Mouse (Mus musculus) gastrocnemius, postnatal 25 days (tissue): ENCODE measurements at regions not wholly inside any gene's neighbourhood (a gene's known extent, or its start where the extent isn't known, plus 50 kb on each side); places are given as distances from the start of the nearest gene placed in this dataset.
A peak's percentile ranks its signal among the peaks of the same experiment; 100 is the strongest.

Experiments used
- DNase-seq: peaks from one replicate; pipeline ENCODE4 v3.0.0; 2022

GRCm38 (mm10) chr13:72023666-72024065 is 60.1 kb upstream of the Irx1 start:
- no peak for DNase-seq

DNA sequence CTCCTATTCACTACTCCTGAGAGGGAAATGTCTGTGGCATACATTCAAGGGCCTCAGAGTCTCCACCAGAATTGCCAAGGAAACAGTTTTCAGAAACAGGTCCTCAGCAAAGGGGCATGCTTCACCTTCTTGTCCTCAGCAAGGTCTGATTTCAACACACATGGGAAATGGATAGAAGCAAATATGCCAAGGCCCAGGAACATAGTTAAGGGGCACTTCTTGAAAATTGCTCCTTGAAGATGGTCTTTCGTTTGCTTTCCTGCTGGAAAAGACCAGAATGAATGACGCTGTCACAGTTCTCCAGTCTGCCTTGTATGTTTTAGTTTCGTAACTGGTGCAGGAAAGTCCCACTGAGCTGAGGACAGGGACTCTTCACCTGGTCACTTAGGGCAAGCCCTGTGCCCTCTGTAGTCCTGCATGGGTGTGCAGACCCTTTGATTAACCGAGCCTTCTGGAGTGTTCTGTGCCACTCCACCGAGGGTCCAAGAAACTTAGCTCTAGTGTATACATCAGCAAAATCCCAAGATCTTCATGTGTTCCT is 80.5 kb upstream of the Irx1 start:
- no peak for DNase-seq

DNA sequence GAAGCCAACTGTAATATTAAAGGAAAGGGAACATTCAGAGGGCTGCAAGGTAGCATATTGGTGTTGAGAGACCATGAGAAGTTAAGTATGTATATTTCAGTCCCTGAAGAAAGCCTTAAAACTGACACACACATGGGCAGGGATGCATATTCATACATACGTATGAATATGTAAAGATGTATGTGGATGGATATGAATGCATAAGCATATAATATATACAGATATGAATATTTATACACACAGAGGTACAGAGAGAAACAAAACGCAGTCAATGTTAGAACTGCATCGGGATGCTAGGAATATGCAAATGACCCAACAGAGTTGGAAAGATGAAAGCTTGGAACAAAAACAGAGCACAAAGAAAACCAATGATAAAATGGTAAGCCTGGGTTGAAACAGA is 92.9 kb upstream of the Irx1 start:
- no peak for DNase-seq

DNA sequence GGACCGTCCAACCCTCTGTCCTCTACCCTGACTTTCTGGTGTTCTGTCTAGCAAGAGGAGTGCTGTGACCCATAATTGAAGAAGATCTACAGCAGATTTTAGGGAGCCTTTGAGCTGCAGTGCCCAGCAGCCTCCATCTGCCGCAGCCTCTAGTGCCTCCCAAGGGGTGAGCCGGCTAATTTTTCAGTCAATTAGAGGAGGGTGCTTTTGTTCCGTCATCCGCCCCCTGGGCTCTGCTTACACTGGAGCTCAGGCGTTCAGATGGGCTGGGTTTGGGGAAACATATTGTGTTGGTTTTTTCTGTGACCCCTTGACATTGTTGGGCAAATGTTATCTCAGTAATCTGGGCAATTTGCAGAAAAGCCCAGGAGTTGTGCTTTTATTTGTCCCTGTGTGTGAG is 98.1 kb upstream of the Irx1 start:
- no peak for DNase-seq

GRCm38 (mm10) chr13:72063278-72063761 is 99.8 kb upstream of the Irx1 start:
- DNase-seq, result no peak

- DNase-seq, result no peak
These were observed 133.1 kb upstream of the Irx1 start for GRCm38 (mm10) chr13:72096585-72096984.

DNA sequence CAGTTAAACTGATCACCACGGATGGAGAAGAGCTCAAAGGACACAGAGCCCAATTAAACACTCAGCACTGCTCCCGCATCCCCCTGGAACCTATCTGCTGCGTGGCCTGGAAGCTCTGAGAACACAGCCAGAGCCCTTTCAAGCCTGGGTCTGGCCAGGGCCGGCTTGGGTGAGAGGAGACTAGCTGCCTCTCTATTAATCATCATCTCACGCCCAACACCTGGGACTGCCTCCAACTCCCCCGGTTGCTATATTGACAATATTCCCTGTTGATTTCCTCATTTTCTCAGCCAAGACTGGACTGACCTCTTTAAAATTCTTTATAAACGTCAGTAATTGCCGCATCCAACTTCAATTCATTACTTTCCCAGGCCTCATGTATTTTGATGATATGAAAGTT is 133.7 kb upstream of the Irx1 start:
- no peak for DNase-seq

- no peak for DNase-seq
These were observed 134.3 kb upstream of the Irx1 start for GRCm38 (mm10) chr13:72097811-72098210.

GRCm38 (mm10) chr13:72100741-72101140 is 137.2 kb upstream of the Irx1 start:
- no peak for DNase-seq

DNA sequence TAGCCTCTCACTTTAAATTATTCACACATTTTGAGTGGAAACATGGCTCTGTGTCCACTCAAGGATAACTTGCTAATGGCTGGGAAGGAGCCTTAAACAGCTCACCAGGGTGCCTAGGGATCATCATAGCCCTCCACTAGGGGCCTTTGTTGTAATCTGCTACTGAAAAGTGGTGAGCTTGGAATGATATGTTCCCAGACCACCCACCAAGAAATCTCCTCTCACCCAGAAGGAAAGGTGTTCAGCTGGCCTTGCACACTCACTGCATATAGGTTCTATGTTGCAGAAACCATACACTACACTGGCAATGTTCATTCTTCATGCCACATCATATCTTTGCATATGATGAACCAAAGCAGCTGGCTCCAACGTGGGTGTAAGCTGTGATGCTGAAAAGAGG is 145.1 kb upstream of the Irx1 start:
- no peak for DNase-seq

DNA sequence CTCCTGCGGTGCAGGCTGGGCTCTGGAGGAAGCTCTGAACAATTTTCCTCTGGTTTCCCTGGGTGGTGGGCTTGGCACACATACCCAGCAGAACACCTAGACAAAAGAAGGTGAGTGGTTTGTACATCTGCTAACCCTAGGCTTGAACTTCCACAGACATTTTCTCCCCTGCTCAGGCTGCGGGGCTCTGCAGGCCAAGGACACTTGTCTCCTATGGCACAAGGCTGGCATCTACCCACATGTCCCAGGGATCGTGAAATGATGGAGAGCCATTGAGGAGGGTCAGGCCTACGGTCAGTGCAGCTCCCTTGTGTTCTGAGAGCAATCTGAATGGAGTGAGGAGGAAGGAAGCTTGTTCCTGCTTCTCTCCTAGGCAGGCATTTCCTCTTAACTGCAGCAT is 150.4 kb upstream of the Irx1 start:
- DNase-seq, result no peak

DNA sequence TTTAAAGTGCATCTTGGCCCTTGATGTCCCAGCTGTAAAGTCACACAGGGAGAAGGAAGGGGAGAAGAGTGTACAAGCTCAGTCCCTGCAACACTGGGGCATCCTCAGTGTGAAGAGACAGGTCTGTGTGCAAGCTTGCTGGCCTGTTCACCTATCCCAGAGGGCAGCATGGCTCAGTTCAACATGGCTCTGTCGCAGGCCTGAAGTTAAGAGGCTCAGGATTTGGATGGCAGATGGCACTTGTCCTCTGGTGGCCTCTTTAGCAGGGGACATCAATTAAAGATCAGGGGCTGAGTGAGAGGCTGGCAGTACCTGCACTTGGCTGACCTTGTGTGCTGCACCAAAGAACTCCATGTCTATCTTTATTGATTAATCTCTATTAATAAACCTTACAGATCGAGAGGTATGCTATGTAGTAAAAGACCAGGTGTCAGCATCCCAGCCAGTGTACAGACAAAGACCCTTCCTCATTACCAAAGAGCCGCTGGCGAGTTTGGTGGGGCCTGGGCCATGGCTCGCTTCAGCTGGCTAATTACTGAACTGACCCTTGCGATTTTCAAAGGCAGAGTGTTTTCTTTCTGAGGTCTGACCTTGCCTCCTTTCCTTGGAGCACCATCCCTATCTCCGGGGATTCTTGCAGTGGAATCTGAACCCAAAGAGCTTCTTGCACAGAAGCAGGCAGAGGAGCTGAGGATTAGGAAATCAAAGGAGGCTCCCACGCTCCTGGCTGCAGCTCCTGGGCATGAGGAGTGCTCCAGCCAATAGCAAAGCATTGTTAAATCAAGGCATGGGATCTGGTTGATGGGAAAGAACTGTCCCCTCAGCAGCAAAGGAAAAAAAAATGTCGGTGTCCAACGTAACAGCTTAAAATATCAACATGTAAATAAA is 151.5 kb upstream of the Irx1 start:
- DNase-seq, result no peak

DNA sequence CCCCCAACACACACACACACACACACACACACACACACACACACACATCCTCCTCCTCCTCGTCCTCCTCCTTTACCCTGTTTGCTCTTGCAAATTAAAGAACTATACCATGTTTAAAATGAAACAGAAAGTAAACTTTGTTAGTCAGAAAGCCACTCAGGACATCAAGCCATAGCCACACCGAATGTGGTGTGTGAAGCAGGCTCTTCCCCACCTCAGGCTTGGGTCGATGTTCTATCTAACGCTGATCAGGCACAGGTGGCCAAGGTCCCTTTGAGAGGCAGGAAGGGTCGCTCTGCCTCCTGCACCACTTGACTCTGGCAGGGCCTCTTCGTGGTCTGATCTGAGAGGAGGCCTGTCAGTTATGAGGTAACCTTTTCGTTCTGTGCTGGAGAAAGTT is 156.9 kb upstream of the Irx1 start:
- DNase-seq, result no peak

DNA sequence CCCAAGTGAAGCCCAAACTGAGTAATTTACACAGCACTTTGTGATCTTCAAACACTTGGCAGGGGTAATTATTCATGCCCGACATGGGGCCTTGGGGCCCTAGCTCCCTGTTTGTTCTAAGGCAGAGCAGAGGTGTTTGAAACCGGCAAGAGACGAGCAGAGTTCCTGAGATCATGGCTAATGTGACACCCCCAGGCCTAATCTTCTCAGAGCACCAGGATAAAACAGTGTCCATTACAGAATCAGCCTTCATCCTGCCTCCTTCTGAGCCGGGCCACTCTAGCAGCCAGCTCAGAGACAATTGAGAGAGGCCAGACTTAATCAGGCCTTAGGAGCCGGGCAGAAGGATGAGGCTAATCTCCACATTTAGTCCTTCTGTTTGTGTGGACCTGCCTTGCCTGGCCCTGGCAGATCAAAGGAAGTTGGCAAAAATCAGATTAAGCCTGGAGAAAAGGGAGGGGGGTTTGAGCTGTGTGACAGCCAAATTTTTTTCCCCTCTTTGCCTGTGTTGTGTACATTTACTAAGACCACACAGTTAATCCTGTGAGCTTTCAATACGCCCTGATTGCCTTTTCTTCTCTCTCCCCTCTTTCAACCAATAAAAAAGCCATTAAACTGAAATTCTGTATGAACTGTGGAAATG is 157.5 kb upstream of the Irx1 start:
- DNase-seq, result no peak

- no peak for DNase-seq
These were observed 158.2 kb upstream of the Irx1 start for GRCm38 (mm10) chr13:72121554-72122229.

- DNase-seq, result no peak
These were observed 158.7 kb upstream of the Irx1 start for GRCm38 (mm10) chr13:72122230-72122627.

GRCm38 (mm10) chr13:72128306-72128705 is 164.8 kb upstream of the Irx1 start:
- DNase-seq, result no peak

DNA sequence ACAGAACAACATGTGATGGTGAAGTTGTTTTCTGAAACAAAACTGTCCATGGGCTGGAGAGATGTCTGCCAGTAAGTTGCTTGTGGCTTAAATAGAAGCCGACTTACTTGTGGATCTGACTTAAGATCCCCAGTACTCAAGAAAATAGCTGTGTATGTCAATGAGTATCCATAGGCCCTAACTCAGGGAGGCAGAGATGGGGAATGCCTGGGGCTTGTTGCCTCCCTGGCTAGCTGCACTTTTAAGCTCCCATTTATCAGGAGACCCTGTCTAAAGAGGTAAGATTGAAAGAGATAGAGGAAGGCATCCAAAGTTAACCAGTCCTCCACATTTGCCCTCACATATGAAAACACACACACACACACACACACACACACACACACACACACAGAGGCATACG is 167.8 kb upstream of the Irx1 start:
- DNase-seq, result no peak

DNA sequence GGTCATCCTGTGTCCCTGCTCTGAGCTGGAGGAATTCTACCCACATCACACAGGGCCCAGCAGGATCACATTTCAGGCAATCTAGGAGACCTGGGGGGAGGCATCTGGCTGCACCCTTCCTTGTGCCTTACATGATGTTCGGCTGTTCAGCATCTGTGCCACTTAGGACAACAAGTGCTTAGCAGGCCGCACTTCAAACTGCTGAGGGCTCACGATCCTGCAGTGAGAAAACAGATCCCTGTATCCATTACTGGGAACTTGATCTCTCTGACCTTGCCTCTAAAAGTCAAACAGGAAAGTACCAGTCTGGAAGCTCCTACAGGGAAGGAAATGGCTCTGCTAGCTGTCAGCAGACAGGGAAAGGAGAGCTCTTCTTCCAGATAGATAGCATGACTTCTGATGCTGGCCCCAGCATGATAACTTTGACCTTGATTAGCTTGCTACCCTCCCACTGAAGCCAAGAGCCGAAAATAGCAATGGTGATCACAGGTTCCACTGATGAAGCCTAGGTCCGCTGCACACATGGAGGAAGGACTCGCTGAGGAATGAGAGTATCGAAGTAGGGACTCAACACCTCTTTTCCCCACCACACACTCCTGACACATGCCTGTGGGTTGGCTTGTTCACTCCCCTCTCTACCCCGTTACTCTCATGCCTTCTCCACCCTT is 170.7 kb upstream of the Irx1 start:
- DNase-seq, result peak; percentile 21

- DNase-seq, result no peak
These were observed 202.7 kb upstream of the Irx1 start for GRCm38 (mm10) chr13:72166225-72166624.

DNA sequence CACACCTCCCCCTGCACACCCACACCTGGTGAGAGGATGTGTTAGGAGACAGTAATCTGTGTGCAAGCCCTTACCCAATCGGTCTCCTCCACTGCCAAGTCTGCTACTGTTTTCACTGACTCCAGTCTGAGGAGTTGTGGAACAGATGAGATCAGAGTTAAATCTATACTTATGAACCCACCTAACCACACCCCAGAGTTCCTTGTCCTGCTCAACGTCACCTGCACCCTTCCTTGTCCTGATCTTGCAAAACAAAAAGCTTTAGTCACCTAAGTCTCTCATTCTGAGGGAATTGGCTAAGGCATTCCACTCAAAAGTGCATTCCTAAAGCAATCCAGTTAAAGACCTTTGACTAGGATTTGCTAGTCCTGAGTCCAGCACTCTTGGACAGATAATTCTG is 203.9 kb upstream of the Irx1 start:
- DNase-seq, result no peak

DNA sequence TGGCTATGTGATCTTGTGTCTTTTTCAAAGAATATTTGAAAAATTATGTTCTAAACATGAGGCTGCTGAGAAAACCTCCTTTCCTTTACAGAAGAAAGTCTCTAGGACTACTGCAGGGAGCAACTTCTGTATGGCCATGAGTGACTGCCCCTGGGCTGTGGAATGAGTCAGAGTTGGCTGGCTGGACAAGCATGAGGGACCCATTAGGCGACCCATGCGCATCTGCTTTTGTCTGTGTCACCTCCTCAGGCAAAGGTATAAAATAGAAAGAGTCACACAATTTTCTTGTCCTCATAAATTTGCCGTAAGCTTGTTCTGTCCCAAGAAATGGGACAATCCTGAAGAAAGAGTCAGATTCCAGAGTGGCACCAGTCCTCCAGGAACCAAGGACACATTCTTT is 220.1 kb upstream of the Irx1 start:
- no peak for DNase-seq
